Mouse (Mus musculus): ENCODE data around the gene Tfap4.

DNA sequence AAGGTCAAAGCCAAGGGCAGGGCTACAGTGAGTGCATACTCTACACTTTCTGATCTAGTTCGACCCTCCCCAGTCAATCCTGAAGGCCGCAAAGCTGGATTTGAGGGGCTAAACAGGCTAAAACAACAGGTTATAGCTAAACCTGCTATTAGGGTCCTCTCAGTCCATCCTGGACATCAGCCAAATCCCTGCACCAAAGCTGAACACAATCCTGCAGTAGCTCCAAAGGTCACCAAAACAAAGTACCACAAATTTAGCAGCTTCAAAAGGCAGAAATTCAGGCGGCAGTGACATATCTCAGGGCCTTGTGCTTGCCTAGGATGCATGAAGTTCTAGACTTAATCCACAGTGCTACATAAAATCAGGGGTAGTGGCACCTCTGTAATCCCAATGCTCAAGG is 53.5 kb downstream of the Tfap4 start:
- no peak for TF ChIP-seq CTCF (IDR thresholded peaks at IDR 0.05; ENCODE audit: control insufficient read depth, insufficient read depth, insufficient replicate concordance, low read depth, low read length)
- TF ChIP-seq POLR2A (IDR thresholded peaks at IDR 0.05; ENCODE audit: control insufficient read depth, low read depth, low read length), result no peak
